Mouse (Mus musculus): Measurements from ENCODE around the gene Tdrd1.
"Not testable (repeated sequence)": the region's sequence is repeated elsewhere in the genome, so short reads cannot be mapped to it uniquely, and the experiment has no call there.

Gene Tdrd1

GRCm38 (mm10) chr19:56826047-56826631 is at the start of gene Tdrd1:
Gene Tdrd1 (plus strand): TSS chr19:56826209.
- DNase-seq (ENCODE audit: low spot score): no peak

DNA sequence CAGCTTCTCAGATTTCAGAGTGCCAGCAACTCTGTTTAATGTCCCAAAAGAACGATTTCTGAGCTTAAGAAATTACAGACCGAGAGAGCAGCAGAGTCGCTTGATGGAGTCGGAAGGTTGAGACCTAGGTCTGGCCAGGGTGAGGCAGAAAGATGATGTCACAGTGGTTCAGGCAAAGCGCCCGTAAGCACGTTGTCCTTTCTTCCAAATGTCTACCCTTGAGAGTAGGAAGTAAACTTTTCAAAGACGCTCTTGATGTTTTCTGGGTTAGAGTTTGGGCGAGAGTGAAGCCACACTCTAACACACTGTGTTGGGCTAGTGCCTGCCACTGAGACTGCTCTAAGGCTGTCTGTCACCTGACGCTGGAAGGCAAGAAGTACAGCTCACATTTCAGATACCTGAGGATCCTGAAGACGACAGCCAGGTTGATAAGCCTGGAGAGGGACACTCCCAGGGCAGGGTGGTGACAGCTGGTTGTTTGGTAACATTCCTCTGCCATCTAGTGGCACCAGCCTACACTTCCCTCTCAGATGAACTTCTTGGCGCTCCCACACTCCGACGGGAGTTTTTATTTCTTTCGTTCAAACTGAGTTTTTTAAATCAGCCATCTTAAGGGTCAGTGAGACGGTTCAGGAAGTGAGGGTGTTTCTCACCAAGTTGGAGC is 49.2 kb upstream of the Tdrd1 start:
- peak; percentile 43 for DNase-seq (ENCODE audit: low spot score)

DNA sequence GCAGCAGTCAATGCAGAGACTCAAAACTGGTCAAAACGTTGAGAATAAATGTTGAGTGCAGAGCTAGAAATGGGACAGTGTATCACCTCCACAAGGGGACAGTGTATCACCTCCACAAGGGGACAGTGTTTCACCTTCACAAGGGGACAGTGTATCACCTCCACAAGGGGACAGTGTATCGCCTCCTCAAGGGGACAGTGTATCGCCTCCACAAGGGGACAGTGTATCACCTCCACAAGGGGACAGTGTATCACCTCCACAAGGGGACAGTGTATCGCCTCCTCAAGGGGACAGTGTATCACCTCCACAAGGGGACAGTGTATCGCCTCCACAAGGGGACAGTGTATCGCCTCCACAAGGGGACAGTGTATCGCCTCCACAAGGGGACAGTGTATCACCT is 47.5 kb upstream of the Tdrd1 start:
- not testable (repeated sequence) for DNase-seq (ENCODE audit: low spot score)

GRCm38 (mm10) chr19:56787911-56788310 is 38.1 kb upstream of the Tdrd1 start:
- no peak for DNase-seq (ENCODE audit: low spot score)

DNA sequence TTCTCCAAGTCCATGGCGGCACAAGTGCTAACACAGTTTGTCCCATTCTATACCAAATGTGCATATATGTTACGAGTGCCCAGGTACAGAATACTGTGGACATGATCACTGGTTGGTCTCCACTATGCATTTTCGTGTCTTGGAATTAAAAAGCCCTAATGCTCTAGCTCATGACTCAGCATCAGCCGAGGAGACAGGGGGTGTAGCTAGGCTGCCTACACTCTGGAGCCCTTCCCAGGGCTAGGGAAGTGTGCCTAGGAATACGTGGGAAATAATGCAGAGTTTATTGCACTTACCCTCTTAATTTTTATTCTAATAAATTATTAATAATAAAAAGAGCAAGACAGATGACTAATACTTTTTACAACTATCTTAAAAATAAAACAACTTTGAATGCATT is 37.1 kb upstream of the Tdrd1 start:
- no peak for DNase-seq (ENCODE audit: low spot score)

GRCm38 (mm10) chr19:56797376-56797775 is 28.6 kb upstream of the Tdrd1 start:
- no peak for DNase-seq (ENCODE audit: low spot score)

DNA sequence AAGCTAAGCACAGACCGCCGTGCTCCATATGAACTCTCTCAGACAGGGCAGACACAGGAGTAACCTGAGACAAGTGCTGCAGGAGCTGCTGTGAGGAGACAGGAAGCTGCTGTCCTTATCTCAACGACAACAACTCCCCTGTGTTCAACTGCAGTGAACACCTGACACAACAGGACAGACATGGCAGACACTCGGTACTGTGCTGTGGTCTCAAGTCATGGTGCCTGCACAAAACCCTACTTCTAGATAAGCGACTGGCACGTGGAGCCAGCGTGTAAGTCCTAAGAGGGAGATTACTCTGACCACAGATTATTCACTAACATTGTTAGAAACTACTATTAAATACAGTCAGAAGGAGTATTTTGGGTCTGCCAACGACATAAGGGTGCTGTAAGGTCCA is 25.8 kb upstream of the Tdrd1 start:
- DNase-seq (ENCODE audit: low spot score): no peak

DNA sequence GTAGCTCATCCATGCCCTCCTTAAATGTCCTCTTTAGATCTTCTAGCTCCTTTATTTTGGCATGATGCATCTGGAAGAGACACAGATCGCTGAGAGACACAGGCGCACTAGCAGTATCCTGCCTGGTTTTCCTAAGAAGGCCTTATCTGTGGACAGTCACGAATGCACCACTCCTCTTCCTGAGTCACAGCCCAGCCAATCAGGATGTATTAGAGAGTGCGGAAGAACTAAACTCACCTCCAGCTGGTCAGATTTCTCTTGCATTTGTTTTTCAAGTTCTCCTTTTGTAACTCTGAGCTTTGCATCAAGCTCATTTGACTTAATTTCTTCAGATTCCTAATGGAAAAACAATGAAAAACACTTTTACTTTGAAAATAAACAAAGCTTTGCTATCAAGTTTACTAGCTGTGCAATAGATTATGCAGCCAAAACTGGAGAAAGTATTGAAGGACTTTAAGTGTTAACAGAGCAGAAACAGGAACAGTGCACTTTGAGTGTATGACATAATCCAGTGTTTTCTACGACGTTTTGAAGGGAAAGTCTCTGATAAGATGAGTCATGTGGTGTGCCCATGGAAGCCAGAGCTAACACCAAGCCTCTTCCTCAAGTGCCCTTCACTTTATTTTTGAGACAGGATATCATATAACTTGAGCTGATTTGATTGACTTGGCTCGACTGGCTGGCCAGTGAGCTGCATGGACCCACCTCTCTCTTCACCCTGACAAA is 24.9 kb upstream of the Tdrd1 start:
- DNase-seq (ENCODE audit: low spot score): no peak

DNA sequence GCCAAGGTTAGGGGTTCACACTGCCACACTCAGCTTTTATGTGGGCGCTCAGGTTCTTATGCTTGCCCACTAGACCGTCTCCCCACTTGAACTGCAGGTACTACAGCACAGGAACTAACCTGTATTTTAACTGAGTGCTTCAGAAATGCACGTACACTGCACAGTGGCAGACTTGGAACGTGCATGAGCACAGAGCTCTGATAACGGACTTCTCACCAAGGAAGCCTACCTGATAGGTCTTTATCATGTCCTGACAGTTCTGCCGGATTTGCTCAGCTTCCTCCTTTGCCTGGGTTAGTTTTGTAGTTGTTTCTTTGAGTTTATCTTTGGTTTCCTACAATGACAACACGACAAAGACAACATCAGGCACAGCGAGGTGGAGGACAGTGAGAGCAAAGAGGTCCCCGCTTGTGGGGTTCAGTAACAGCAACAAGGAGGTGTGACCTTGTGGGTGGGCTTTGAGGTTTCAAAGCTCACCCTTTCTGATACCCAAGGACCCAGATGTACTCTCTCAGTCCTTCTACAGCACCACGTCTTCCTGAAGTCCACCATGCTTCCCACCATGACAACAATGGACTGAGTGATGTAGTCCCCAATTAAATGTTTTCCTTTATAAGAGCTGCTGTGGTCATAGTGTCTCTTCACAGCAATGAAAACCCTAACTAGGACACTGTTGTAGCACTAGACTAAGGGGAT is 24.2 kb upstream of the Tdrd1 start:
- DNase-seq (ENCODE audit: low spot score): no peak

DNA sequence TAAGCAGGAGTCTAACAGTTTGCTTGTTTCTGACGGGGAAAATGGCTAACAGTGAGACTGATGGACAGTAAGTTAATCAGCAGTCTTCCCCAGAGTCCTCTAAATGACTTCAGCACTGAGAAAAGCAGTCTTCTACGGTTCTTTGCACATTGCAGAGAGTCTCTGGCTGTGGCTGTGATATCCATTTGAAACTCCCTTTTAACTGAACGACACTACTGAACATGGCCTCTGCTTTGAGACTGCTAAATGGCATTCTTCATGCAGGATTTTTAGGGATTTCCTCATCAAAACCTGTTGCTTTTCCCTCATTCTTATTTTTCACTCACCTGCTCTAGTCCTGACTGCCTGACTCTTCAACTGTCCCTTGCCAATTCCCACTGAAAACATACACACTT is 23.7 kb upstream of the Tdrd1 start:
- no peak for DNase-seq (ENCODE audit: low spot score)

DNA sequence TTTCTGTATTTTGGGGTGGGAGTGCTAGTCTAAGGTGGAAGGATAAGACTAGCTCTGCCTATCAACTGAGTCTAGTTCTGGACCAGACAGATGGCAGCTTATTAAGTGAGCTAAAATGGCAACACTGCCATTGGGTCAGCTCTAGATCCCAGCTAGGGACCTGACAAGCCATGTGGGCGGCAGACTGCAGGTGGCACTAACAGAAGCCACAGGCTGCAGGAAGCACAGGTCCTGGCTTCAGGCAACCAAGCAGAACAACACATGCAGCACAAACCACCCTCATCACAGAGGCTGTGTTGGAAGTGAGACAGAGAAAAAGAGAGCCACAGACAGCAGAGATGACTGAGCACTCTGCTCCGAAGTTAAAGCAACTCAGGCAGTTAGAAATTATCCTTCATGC is 20.6 kb upstream of the Tdrd1 start:
- DNase-seq (ENCODE audit: low spot score): no peak

- DNase-seq (ENCODE audit: low spot score): no peak
These were observed 18.9 kb upstream of the Tdrd1 start for GRCm38 (mm10) chr19:56807122-56807521.

- DNase-seq (ENCODE audit: low spot score): no peak
These were observed 17.2 kb upstream of the Tdrd1 start for GRCm38 (mm10) chr19:56808771-56809170.

DNA sequence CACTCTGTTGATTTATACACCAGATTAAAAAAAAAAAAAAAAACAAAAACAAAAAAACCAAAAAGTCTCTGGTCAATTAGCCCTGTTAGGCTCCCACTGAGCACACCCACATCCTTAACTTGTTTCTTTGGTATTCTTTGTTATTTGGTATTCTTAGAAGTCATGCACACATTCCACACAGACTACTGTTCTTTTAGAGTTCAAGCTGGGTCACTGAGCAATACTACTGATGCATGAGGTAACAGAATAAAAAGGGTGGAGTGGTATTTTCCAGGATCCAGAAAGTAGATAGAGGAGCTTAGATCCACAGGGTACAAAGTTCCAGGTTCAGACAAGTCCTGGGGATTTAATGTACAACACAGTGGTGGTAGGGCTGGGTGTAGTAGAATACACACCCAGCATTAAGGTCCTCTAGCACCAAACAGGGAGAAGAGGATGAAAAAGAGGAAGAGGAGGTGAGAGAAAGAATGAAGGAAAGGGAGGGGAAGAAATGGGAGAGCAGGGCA is 15.3 kb upstream of the Tdrd1 start:
- no peak for DNase-seq (ENCODE audit: low spot score)

DNA sequence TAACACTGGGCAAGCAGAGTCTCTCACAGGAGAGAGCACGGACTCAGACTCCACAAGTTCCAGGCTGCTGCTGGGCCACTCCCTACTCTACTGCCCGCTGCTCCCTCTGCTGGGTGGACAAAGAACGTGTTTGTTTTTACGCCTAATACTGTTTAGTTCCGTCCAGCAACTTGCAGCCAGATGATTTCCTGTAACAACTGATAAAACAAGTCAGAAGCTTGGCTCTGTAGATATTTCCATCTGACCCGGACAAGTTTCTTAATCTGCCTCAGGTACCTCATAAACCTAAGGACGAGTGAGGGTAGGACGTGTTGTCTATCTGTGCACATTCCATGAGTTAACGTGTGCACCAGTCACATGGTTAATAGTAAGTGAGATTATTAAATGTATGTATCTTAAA is 14.4 kb upstream of the Tdrd1 start:
- DNase-seq (ENCODE audit: low spot score): no peak

DNA sequence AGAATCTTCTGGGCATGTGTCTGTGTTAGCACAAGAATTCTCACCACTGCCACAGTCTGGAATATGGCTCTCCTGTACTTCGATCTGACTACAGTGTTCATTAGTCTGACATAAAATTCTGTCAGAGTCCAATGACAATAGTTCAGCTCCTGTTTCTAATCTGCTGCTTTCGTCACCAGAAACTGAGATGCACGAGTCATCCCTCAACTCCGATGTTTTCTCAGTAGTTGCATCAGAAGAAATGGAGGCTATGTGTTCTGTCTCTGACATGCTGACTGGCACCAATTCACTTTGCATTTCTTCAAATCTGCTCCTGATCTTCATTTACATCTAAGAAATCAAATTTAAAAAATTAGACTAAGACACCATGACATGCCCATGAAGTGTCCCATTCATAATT is 12.6 kb upstream of the Tdrd1 start:
- no peak for DNase-seq (ENCODE audit: low spot score)

DNA sequence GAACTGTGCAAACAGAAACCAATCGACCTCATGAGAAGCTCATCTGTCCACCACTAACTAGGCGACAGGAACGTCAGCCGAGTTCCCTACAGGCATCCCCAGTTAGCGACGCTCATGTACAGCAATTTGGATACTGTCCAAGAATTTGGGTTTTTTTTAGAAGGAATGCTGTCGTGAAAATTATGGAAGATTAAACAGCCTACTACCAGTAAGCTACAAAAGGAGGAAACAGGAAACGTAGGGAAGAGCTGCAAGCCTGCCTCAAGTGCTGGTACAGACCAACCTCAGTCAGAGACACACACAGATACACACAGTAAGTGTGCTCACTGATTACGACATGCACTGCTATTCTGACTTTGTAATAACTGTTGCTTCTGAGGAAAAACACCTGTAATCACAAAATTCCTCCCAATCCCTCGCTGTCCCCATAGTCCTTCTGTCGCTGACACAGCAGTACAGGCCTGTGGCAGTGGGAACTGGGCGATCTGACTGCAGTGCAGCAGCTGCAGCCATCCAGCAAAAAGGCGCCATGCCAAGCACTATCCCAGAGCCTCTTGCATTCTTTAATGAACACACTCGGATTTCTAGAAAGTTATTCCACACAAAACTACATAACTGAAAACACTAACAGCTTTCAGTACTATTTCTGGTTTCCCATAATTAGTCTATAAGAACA is 8.0 kb upstream of the Tdrd1 start:
- DNase-seq (ENCODE audit: low spot score): no peak

GRCm38 (mm10) chr19:56821040-56821797 is 4.8 kb upstream of the Tdrd1 start:
- peak; percentile 58 for DNase-seq (ENCODE audit: low spot score)

DNA sequence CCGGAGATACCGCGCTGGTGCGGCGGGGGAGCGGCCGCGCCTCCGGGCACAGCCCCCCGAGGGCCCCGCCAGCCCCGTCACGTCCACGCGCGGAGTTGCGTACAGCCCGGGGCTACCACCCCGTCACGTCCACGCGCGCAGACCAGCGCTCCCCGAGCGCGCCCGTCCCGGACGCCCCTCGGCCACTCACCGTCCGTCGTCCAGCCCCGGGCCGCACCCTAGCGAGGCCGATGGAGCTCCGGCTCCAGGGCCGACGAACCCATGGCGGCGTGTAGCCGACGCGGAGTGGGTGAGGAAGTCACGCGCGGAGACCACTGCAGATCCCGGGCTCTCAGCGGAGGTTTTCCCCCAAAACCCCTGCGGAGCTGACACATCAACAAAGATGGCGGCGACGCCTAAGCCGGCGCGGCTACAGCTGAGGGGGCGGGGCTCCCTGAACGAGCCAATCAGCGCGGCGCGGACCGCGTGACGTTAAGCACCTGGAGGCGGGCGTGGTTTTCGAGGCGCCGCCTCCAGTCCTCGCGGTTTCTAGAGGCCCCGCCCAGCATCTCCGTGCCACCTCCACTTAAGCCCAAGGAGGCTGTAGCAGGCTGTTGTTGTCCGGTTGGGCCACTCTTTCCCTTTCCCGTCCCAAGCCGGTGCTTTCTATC is 4.1 kb upstream of the Tdrd1 start, which contains the start of gene Ccdc186:
Gene Ccdc186 (minus strand): TSS at position 393 of the 650 bp plus-strand sequence.
- DNase-seq (ENCODE audit: low spot score): peak; percentile 95

GRCm38 (mm10) chr19:56822448-56822836 is 3.6 kb upstream of the Tdrd1 start:
- no peak for DNase-seq (ENCODE audit: low spot score)

DNA sequence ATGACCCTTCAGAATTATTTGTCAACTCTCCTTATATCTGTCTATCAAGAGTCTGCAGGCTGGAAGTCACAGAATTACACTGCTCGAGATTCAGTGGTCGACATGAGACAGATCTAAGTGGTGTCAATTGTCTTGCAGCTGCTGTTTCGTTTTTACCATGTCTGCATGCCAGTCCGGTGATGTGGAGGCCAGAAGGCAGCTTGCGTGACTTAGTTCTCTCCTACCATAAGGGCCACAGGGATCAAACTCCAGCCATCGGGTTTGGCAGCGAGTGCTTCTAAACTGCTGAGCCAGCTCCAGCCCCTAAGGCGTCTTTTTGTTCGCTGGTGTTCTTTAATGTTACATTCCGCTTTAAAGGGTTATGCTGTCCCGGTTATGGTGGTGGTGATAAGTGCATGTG is 2.3 kb downstream of the Tdrd1 start:
- DNase-seq (ENCODE audit: low spot score): no peak

Measured in T-cell, adult 2 months (primary cell).